Mouse (Mus musculus) cerebellum, adult 2 months (tissue): ENCODE data around the gene Srrm3.

Experiments
- CTCF ChIP-seq: fragments of 200-500 bp; IDR thresholded peaks from 2 replicates; pipeline ENCODE4 v1.5.1; 2011; ENCODE audit warnings: low read depth, mild to moderate bottlenecking, control low read depth, low read length, moderate library complexity, borderline replicate concordance; ENCODE audit not compliant: insufficient read depth
- POLR2A ChIP-seq: fragments of 200-500 bp; IDR thresholded peaks from 2 replicates; pipeline ENCODE4 v1.6.1; 2011; ENCODE audit warnings: low read length, control low read depth, borderline replicate concordance; ENCODE audit not compliant: insufficient read depth

DNA sequence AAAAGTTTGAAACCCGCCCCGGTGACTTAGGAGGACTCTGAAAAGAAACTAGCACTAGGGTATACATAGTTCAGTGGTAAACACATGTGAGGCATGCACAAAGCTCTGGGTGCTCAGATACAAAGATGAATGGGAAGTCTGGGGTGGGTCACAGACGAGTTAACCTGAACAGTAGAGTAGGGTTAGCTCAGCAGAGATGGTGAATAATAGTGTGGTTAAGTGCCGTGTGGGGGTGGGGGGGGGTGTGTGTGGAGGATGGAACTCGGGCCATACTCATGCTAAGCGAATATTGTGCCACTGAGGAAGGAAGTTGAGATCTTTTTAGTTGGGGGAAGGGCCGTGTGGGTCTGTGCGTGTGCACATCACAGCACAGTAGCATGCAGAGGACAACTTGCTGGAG lies 26.4 kb upstream of the Srrm3 start:
- TF ChIP-seq POLR2A = no peak
- TF ChIP-seq CTCF = no peak
